Mouse (Mus musculus): ENCODE results near the gene Adcy9. TPM values are rescaled to one million over a fixed set of nuclear protein-coding genes. Genes with fewer than 3 reads are reported as not detected.

Gene Adcy9
- polyA plus RNA-seq, 1 experiment from 2014 or later, result 1.3 TPM

GRCm38 (mm10) chr16:4395687-4396341 is 24.5 kb downstream of the Adcy9 start:
- Histone ChIP-seq H3K27ac (no peak overlapping the region), H3K36me3 (ENCODE audit: insufficient read depth, low read length) (no peaks in the 10 kb centered on the region), H3K9me3 (replicated peaks; ENCODE audit: low read length) (no peaks in the 10 kb centered on the region), H3K4me3 (replicated peaks; ENCODE audit: low read depth, low read length) (no peak overlapping the region), H3K4me1 (replicated peaks; ENCODE audit: insufficient read depth, low read length) (no peaks in the 10 kb centered on the region), H3K9ac (ENCODE audit: low read depth, low read length) (no peak overlapping the region), H3K27me3 (ENCODE audit: insufficient read depth, low read length) (no peaks in the 10 kb centered on the region), H3K4me2 (ENCODE audit: low read length) (no peak overlapping the region)
- no peak for TF ChIP-seq CTCF (IDR thresholded peaks at IDR 0.05; ENCODE audit: low read depth)
- 55% methylated on average over 10 of the region's 10 CpGs for WGBS
- no peak for DNase-seq (ENCODE audit: low spot score)
- ATAC-seq (replicated peaks; ENCODE audit: low FRiP score, low read depth), result no peak

GRCm38 (mm10) chr16:4394991-4395590 is 25.2 kb downstream of the Adcy9 start:
- Histone ChIP-seq H3K36me3 (ENCODE audit: insufficient read depth, low read length) (no peaks in the 10 kb centered on the region), H3K9me3 (replicated peaks; ENCODE audit: low read length) (no peaks in the 10 kb centered on the region), H3K27ac (no peak overlapping the region), H3K4me1 (replicated peaks; ENCODE audit: insufficient read depth, low read length) (no peaks in the 10 kb centered on the region), H3K9ac (ENCODE audit: low read depth, low read length) (no peak overlapping the region), H3K4me3 (replicated peaks; ENCODE audit: low read depth, low read length) (no peak overlapping the region), H3K4me2 (ENCODE audit: low read length) (no peak overlapping the region), H3K27me3 (ENCODE audit: insufficient read depth, low read length) (no peaks in the 10 kb centered on the region)
- no peak for ATAC-seq (replicated peaks; ENCODE audit: low FRiP score, low read depth)
- no peak for TF ChIP-seq CTCF (IDR thresholded peaks at IDR 0.05; ENCODE audit: low read depth)
- WGBS, result 84% methylated on average over 4 of the region's 4 CpGs
- no peak for DNase-seq (ENCODE audit: low spot score)

- no peaks in the 10 kb centered on the region for H3K9me3 ChIP-seq (replicated peaks; ENCODE audit: low read length)
- no peaks in the 10 kb centered on the region for H3K36me3 ChIP-seq (ENCODE audit: insufficient read depth, low read length)
- H3K27ac ChIP-seq, result no peak overlapping the region
- H3K9ac ChIP-seq (ENCODE audit: low read depth, low read length), result no peak overlapping the region
- H3K27me3 ChIP-seq (ENCODE audit: insufficient read depth, low read length), result no peaks in the 10 kb centered on the region
- TF ChIP-seq CTCF (IDR thresholded peaks at IDR 0.05; ENCODE audit: low read depth), result no peak
- 65% methylated on average over 4 of the region's 4 CpGs for WGBS
- no peak overlapping the region for H3K4me3 ChIP-seq (replicated peaks; ENCODE audit: low read depth, low read length)
- ATAC-seq (replicated peaks; ENCODE audit: low FRiP score, low read depth) (no peak), DNase-seq (ENCODE audit: low spot score) (no peak)
- no peaks in the 10 kb centered on the region for H3K4me1 ChIP-seq (replicated peaks; ENCODE audit: insufficient read depth, low read length)
- no peak overlapping the region for H3K4me2 ChIP-seq (ENCODE audit: low read length)
These were observed 36.7 kb downstream of the Adcy9 start for GRCm38 (mm10) chr16:4383473-4384038.

GRCm38 (mm10) chr16:4382406-4382805 is 37.9 kb downstream of the Adcy9 start:
- DNase-seq (ENCODE audit: low spot score), result no peak
- no peak overlapping the region for H3K4me2 ChIP-seq (ENCODE audit: low read length)
- TF ChIP-seq CTCF (IDR thresholded peaks at IDR 0.05; ENCODE audit: low read depth), result no peak
- no peak overlapping the region for H3K4me3 ChIP-seq (replicated peaks; ENCODE audit: low read depth, low read length)
- 92% methylated on average over 3 of the region's 3 CpGs for WGBS
- H3K9ac ChIP-seq (ENCODE audit: low read depth, low read length), result no peak overlapping the region
- H3K4me1 ChIP-seq (replicated peaks; ENCODE audit: insufficient read depth, low read length), result no peaks in the 10 kb centered on the region
- H3K27me3 ChIP-seq (ENCODE audit: insufficient read depth, low read length), result no peaks in the 10 kb centered on the region
- no peak overlapping the region for H3K27ac ChIP-seq
- H3K9me3 ChIP-seq (replicated peaks; ENCODE audit: low read length), result no peaks in the 10 kb centered on the region
- no peak for ATAC-seq (replicated peaks; ENCODE audit: low FRiP score, low read depth)
- H3K36me3 ChIP-seq (ENCODE audit: insufficient read depth, low read length), result no peaks in the 10 kb centered on the region

GRCm38 (mm10) chr16:4381487-4381886 is 38.8 kb downstream of the Adcy9 start:
- no peaks in the 10 kb centered on the region for H3K36me3 ChIP-seq (ENCODE audit: insufficient read depth, low read length)
- no peaks in the 10 kb centered on the region for H3K4me1 ChIP-seq (replicated peaks; ENCODE audit: insufficient read depth, low read length)
- H3K9ac ChIP-seq (ENCODE audit: low read depth, low read length), result no peak overlapping the region
- H3K4me2 ChIP-seq (ENCODE audit: low read length), result no peak overlapping the region
- 67% methylated on average over 4 of the region's 4 CpGs for WGBS
- H3K4me3 ChIP-seq (replicated peaks; ENCODE audit: low read depth, low read length), result no peak overlapping the region
- H3K27me3 ChIP-seq (ENCODE audit: insufficient read depth, low read length), result no peaks in the 10 kb centered on the region
- no peak for TF ChIP-seq CTCF (IDR thresholded peaks at IDR 0.05; ENCODE audit: low read depth)
- ATAC-seq (replicated peaks; ENCODE audit: low FRiP score, low read depth), result no peak
- peak; percentile 33 for DNase-seq (ENCODE audit: low spot score)
- H3K9me3 ChIP-seq (replicated peaks; ENCODE audit: low read length), result no peaks in the 10 kb centered on the region
- peak overlapping the region; percentile 3; the same call in 1 of the 2 replicates for H3K27ac ChIP-seq

GRCm38 (mm10) chr16:4378788-4379187 is 41.5 kb downstream of the Adcy9 start:
- Histone ChIP-seq H3K4me1 (replicated peaks; ENCODE audit: insufficient read depth, low read length) (no peaks in the 10 kb centered on the region), H3K27me3 (ENCODE audit: insufficient read depth, low read length) (no peaks in the 10 kb centered on the region), H3K27ac (no peak overlapping the region), H3K4me3 (replicated peaks; ENCODE audit: low read depth, low read length) (no peak overlapping the region), H3K9ac (ENCODE audit: low read depth, low read length) (no peak overlapping the region), H3K36me3 (ENCODE audit: insufficient read depth, low read length) (no peaks in the 10 kb centered on the region), H3K9me3 (replicated peaks; ENCODE audit: low read length) (no peaks in the 10 kb centered on the region), H3K4me2 (ENCODE audit: low read length) (no peak overlapping the region)
- no peak for TF ChIP-seq CTCF (IDR thresholded peaks at IDR 0.05; ENCODE audit: low read depth)
- DNase-seq (ENCODE audit: low spot score), result no peak
- WGBS, result 88% methylated on average over 1 of the region's 1 CpGs
- no peak for ATAC-seq (replicated peaks; ENCODE audit: low FRiP score, low read depth)
